ENCODE assay signal across 8 mouse cellular contexts in the genomic region with DNA sequence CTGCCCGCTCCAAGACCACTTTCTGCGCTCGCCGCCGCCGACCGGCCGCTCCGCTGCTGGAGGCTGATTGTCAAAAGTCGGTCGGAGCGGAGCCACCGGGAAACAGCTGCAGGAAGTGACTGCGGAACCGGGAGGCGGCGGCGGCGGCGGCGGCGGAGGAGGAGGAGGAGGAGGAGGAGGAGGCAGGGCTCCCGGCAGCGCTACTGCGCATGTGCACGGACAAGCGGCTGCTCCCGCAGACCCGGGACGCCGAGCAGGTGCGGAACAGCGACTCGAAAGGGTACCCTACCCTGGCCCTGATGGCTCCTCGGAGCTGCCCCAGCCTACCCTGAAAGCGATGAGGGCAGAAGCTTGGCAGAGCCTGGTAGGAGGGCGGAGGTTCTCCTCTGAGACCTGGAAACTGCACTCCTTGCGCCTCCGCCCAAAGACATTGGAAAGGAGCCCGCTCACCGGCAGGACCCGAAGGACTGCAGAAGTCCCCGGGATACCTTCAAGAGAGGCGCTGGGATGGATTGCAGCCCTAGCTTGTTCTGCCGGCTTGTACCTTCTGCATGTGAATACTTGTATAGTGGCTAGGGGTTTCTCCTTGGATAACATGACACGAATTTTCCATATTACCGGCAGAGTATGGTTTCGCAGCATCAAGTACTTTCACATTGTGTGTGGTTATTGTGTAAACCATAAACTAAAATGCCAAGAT. TPM values are rescaled to one million over a fixed set of nuclear protein-coding genes. Genes with fewer than 3 reads are reported as not detected.
DNase-seq lines count a peak whose midpoint lies in the region; ATAC-seq lines count a peak whose summit lies in the region.

Gene Zmat3 (minus strand): TSS at position 469 of the 700 bp plus-strand sequence.

- H3K27ac ChIP-seq in hindbrain, embryonic 13.5 days: peak within 1 kb of the TSS; percentile 96

- peaks cover 41% of the 10 kb centered on the region for H3K4me1 ChIP-seq in hindbrain, embryonic 13.5 days (replicated peaks)

- peak; percentile 89 for ATAC-seq in hindbrain, embryonic 13.5 days (ENCODE audit: low FRiP score)

- H3K36me3 ChIP-seq in hindbrain, embryonic 13.5 days: no peaks in the 10 kb centered on the region

- H3K27me3 ChIP-seq in hindbrain, embryonic 13.5 days: no peaks in the 10 kb centered on the region

- peak within 1 kb of the TSS; percentile 76 for H3K4me2 ChIP-seq in hindbrain, embryonic 13.5 days

- peak within 1 kb of the TSS; percentile 94 for H3K9ac ChIP-seq in hindbrain, embryonic 13.5 days

- H3K9me3 ChIP-seq in hindbrain, embryonic 13.5 days: no peaks in the 10 kb centered on the region

- peak within 1 kb of the TSS; percentile 82 for H3K4me3 ChIP-seq in hindbrain, embryonic 13.5 days

- 4% methylated on average over 38 of the region's 48 CpGs for WGBS in hindbrain, embryonic 13.5 days

- peak; percentile 83 for DNase-seq in Muller cell, postnatal 12 days (ENCODE audit: inconsistent ontology term)
- peak; percentile 90 to 95 for DNase-seq in cerebellum, postnatal 10 days
- DNase-seq in frontal cortex, postnatal 14 days (ENCODE audit: low spot score in 2 of 2): peak; percentile 62 to 72
- DNase-seq in layer of hippocampus, postnatal 36 days: peak; percentile 82 to 87
- peak; percentile 87 for DNase-seq in lung, postnatal 25 days (ENCODE audit: low spot score)
- DNase-seq in retina, adult 2 months (ENCODE audit: low read depth, low spot score): peak; percentile 61
- DNase-seq in thymus, postnatal 25 days: peak; percentile 88

RNA-seq across cellular contexts. Expression of gene Zmat3, which starts in this region (rescaled TPM):
- 7.6 and 8.2 TPM in 2 replicates for polyA plus RNA-seq in hindbrain, embryonic 13.5 days (2015; fragmentation: Nextera tagmentation; extraction: Ambion mirVana)
- 10 to 100 TPM; 67.9 to 69.7 TPM for total RNA-seq in layer of hippocampus, postnatal 36 days (2021)

Comparison
In these comparisons a context has a peak if more than half of its experiments do, and no peak if none do; other contexts are left out.
1. Peak in every context shown above with its lines: DNase-seq, ATAC-seq, H3K4me3 ChIP-seq and H3K27ac ChIP-seq.